Mouse (Mus musculus): ENCODE data around the gene Numb. TPM values are rescaled to one million over a fixed set of nuclear protein-coding genes. Genes with fewer than 3 reads are reported as not detected.
A peak's percentile ranks its signal among the peaks of the same experiment; 100 is the strongest.

Gene Numb
- total RNA-seq, 2 experiments from 2014 or later = 31.6 to 32.1 TPM

GRCm38 (mm10) chr12:83855211-83855610 is 66.5 kb downstream of the Numb start:
- DNase-seq (ENCODE audit: low spot score in 2 of 2) = no peak

DNA sequence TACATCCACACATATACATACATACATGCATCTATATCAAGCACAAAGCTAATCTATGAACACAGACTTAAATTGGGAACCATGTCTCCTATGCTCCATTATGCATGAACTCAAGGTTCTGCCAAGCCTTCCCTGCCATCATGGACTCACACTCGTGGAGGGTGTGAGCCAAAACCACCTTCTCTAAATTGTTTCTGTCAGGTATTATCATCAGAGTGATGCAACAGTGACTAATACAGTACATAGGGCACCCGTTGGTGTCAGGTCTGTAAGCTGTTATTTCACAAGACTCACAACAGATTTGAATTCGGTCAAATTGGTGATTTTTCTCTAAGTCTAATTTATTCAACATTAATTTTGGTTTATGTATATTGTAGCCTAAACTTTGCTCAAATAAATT is 67.5 kb downstream of the Numb start:
- DNase-seq (ENCODE audit: low spot score in 2 of 2) = no peak

- DNase-seq (ENCODE audit: low spot score in 2 of 2) = no peak
Observed at GRCm38 (mm10) chr12:83852512-83853213, 69.1 kb downstream of the Numb start.

DNA sequence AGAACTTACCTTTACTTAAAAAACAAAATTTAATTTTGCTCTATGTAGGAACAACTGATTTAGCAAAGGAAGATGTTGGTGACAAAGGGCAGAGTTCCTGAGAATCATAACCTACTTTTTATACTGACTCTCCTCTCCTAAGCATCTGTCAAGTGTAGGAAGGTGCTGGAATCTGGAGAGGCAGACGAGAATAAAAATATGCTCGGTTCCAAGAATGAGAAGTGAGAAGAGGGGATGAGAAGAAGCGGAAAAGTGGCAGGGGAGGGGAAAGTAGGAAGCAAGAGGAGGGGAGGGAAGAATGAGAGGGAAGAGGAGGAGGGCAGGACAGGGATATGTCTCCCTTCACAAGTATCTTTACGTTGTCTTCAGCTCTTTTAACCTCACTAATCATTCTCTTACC is 71.4 kb downstream of the Numb start:
- DNase-seq (ENCODE audit: low spot score in 2 of 2) = no peak

DNA sequence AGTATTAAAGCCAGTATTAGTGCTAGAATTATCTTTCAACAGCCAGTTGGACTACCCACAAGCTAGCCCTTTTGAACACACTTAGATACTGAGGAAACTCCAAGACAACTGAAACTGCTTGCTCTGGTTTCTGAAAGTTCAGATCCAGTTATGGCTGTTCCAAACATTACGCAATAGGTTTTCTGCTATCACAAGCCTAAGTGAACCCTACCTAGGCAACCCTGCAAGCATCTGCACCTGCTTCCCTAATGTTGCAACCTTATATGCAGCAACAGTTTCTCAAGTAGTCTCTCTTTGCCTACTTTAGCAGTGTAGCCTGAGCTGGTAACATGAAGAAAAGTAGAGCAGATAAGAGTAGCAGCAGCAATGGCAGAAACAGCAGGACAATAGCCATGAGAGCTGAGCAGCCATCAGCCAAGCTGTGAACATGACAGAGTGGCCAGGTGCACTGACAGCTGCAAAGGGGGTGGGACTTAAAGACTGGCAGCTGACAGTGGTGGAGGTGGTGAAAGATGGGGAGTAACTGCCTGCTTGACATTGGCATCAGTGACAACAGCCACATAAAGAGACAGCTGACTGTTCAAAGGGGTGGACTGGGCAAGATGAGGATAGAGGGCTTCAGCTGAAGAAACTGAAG is 73.0 kb downstream of the Numb start:
- DNase-seq (ENCODE audit: low spot score in 2 of 2) = no peak

GRCm38 (mm10) chr12:83847877-83848276 is 73.9 kb downstream of the Numb start:
- no peak for DNase-seq (ENCODE audit: low spot score in 2 of 2)

DNA sequence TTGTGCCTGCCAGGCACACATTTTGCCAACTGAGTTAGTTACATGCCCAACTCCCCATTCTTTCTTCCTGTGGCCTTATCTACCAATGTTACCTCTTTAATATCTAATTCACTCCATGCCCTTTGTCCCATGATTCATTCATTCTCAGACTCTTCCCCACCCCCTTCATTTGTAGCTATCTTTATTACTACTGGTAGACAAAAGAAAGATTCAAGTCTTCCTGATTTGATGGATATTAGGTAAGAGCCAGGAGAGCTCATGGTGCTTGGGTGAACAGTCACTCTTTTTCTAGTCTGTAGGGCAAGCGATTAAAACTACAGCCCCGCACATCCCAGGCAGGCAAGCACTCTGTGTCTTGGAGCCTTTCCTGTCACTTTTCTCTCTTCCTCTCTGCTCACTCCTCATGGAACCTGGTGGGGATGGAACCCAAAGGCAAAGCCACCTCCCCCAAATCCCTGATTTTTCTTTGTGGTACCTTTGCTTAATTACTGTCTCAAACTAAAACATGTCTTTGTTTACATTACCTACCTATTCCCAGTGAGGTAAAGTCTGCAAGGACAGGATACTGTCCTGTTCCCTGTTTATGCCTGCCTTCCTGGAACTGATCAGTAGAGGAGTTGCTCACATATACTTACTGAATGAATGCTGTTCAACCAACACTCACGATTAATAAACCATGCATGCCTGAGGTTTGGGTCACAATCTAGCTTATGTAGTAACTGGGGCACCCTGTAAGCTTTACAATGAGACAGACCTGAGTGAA is 78.9 kb downstream of the Numb start:
- no peak for DNase-seq (ENCODE audit: low spot score in 2 of 2)

DNA sequence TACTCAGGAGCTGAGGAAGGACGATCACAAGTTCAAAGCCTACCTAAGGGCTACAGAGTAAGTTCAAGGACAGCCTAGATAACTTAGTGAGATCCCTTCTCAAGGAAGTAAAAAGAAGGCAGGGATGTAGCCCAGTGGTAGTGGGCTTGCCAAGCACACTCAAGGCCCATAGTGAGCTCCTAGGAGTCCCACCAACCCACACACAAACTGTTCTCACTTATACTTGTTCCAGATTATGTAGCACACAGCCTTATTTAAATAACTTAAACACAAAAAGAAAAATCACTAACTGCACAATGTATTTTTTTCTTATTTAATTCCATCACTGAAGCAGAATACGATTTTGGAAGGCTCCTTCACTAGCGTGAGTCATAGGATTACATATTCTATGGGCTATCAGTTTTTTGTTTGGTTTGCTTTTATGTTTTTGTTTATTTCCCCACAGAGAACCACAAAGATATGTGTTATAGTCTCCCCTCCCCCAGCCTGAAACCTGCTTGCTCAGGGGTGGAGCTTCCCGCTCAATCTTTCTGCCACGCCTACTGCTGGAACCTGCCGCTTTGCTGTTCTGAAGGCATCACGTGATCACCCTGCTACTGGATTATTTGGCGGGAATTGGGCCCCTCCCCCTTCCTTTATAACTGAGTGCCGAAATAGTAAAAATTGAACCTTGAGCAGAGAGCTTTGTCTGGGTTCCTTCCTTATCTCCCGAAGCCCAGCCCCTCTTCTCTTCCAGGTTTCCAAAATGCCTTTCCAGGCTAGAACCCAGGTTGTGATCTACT is 80.1 kb downstream of the Numb start:
- DNase-seq (ENCODE audit: low spot score in 2 of 2) = no peak

DNA sequence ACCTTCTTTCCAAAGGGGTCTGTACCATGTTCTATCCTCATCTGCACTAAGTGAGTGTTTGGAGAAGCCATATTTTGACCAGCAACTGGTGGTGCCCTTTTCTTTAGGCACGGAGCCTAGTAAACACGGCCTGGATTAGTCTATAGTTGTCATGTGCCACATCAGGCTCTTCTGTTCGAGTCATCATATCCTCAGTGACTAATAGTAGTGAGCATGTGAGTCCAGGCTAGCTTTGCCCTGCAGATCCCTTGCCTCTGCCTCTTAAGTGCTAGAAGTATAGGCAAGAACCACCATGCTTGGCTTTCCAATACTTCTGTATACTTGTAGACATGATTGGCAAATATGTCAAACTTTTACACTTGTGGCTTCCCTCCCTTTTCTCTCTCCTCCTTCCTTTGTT is 87.8 kb downstream of the Numb start:
- DNase-seq (ENCODE audit: low spot score in 2 of 2) = no peak

GRCm38 (mm10) chr12:83830424-83830823 is 91.3 kb downstream of the Numb start:
- DNase-seq (ENCODE audit: low spot score in 2 of 2) = no peak

GRCm38 (mm10) chr12:83816616-83817015 is 105.1 kb downstream of the Numb start:
- DNase-seq (ENCODE audit: low spot score in 2 of 2) = no peak

DNA sequence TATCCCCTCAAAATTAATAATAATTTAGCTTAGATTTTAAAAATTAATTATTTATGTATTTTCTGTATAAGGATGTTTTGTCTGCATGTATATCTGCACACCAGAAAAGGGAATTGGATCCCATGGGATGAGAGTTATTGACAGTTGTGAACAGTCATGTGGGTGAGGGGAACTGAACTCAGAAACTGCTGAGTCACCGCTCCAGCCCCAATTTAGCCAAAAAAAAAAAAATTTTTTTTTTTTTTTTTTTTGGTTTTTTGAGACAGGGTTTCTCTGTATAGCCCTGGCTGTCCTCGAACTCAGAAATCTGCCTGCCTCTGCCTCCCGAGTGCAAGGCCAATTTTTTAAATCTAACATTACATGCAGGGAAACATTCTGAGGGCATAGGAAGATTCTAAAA is 109.8 kb downstream of the Numb start:
- no peak for DNase-seq (ENCODE audit: low spot score in 2 of 2)

GRCm38 (mm10) chr12:83803641-83804040 is 118.1 kb downstream of the Numb start:
- DNase-seq (ENCODE audit: low spot score in 2 of 2) = no peak

GRCm38 (mm10) chr12:83800943-83801342 is 120.8 kb downstream of the Numb start:
- DNase-seq (ENCODE audit: low spot score in 2 of 2) = peak in 1 of 2 experiments; percentile 61

DNA sequence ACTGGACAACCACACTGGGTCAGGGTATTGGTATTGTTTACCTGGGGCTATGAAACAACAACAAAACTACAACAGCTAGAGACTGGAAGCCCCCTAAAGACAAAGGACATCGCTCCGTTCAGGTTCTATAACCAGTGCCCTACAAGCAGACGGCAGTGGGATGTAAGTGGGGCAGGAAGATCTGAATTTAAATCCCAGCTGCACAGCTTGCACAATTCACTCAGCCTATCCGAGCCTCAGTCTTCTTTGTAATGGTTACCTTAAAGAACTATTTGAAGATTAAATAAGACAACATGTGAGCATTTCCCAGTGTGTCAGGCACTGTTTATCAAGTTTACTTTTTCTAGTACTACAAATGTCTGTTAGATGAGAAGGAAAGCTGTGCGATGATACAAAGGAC is 123.4 kb downstream of the Numb start:
- no peak for DNase-seq (ENCODE audit: low spot score in 2 of 2)

DNA sequence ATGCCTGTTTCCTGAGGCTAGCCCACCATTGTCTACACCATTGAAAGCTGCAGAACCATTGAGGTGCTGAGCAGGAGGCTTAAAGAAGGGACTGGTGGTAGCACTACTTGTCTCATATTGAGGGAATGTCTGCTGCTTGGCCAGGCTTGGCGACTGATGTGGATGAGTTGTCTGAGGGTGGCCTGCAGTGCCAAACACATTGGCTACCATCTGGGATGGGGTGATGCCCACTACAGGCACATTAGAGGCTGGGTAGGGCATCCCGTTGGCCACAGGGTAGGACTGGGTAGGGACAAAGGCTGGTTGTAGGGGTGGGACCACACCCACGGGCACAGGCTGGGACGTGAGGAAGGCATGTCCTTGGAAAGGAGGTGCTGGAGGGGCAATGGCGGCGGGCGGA is 126.1 kb downstream of the Numb start:
- DNase-seq (ENCODE audit: low spot score in 2 of 2) = no peak

- DNase-seq (ENCODE audit: low spot score in 2 of 2) = no peak
Observed at GRCm38 (mm10) chr12:83795051-83795450, 126.7 kb downstream of the Numb start.

DNA sequence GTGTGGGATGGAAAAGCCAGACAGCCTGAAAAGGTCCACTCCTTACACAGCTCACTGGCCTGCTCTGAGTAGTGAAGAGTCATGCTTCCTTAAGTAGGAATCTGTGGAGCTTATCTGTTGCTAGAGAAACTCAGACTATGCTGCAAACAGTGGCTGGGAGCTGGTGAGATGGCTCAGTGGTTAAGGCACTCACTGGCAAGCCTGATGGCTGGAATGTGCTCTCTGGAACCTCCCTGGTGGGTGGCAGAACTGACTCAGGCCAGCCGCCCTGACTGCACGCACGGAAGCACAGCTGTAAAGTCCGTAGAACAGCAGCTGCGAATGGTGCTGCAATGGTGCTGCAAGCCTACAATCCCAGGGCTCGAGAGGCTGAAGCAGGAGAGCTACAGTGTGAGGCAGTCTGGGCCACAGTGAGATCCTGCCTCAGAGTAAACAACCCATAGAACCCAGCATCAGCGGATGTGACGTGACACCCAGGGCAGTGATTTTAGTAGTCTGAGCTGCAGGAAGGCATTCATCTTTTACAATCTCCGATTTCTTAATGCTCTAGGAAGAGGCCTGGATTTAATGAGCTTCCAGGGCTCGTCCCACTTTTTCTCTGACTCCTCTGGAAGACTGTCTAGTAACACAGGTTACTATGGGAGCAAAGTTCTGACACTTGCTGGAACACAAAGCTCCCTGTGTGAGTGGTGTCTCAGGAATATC is 128.9 kb downstream of the Numb start:
- no peak for DNase-seq (ENCODE audit: low spot score in 2 of 2)

DNA sequence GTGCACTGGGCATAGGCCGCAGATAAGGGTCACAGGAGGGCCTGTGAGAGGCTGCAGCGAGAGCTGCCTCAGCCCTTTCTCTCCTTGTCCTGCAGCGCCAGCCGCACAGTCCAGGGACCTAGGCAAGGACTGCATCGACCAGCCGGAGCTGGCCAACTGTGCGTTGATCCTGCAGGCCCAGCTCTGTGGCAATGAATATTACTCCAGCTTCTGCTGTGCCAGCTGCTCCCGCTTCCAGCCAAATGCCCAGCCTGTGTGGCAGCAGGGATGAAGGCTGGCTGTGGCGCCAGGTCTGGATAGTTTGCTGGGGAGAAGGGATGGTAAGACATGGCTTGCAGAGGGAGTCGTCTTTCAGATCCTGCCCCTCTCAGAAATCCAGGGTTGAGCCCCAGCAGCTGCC is 130.0 kb downstream of the Numb start:
- peak; percentile 66 to 67 for DNase-seq (ENCODE audit: low spot score in 2 of 2)

GRCm38 (mm10) chr12:83790749-83791148 is 131.0 kb downstream of the Numb start:
- no peak for DNase-seq (ENCODE audit: low spot score in 2 of 2)

DNA sequence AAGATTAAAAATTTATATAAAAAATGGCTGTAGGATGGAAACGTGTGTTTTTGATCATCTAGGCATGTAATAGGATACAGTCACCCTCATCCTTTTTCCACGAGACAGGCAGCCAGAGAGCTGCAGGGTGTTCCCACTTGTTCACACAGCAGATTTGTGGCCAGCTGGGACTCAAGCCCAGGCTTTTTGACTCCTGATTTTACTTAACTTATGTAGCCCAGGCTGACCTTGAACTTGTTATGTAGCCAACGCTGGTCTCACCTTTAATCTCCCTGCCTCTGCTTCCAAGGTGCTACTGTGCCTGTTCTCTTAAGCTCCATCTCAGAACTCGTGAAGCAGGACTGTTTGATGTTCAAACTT is 132.0 kb downstream of the Numb start:
- no peak for DNase-seq (ENCODE audit: low spot score in 2 of 2)
